Mouse (Mus musculus): ENCODE data around the gene Gimap8. TPM values are rescaled to one million over a fixed set of nuclear protein-coding genes. Genes with fewer than 3 reads are reported as not detected.

The Gimap8 gene
- polyA plus RNA-seq, 1 experiment from 2014 or later, result 0.85 TPM

Other genes starting within 250 kb of the Gimap8 start
- 24.8 and 26.2 TPM in 2 replicates for gene Zfp467, start 201.4 kb upstream of the Gimap8 start, polyA plus RNA-seq (2014; fragmentation: Nextera tagmentation; extraction: Ambion mirVana)
- gene Sspo, start 199.0 kb upstream of the Gimap8 start, polyA plus RNA-seq (2014; fragmentation: Nextera tagmentation; extraction: Ambion mirVana), result 0.57 and 0.58 TPM in 2 replicates
- gene Atp6v0e2, start 109.6 kb upstream of the Gimap8 start, polyA plus RNA-seq (2014; fragmentation: Nextera tagmentation; extraction: Ambion mirVana), result 21.8 and 22.8 TPM in 2 replicates
- 3.5 and 4.9 TPM in 2 replicates for gene Lrrc61, start 92.4 kb upstream of the Gimap8 start, polyA plus RNA-seq (2014; fragmentation: Nextera tagmentation; extraction: Ambion mirVana)
- 39.4 and 45.3 TPM in 2 replicates for gene Rarres2, start 74.4 kb upstream of the Gimap8 start, polyA plus RNA-seq (2014; fragmentation: Nextera tagmentation; extraction: Ambion mirVana)
- gene Gm45021, start 57.6 kb upstream of the Gimap8 start, polyA plus RNA-seq (2014; fragmentation: Nextera tagmentation; extraction: Ambion mirVana), result 1.3 TPM in 1 of 2 replicates, not detected in the other
- 23.4 and 25.4 TPM in 2 replicates for gene Repin1, start 53.4 kb upstream of the Gimap8 start, polyA plus RNA-seq (2014; fragmentation: Nextera tagmentation; extraction: Ambion mirVana)
- 0.84 TPM in 1 of 2 replicates, not detected in the other for gene Gm44965, start 53.3 kb upstream of the Gimap8 start, polyA plus RNA-seq (2014; fragmentation: Nextera tagmentation; extraction: Ambion mirVana)
- 5.4 and 6.3 TPM in 2 replicates for gene Zfp775, start 45.2 kb upstream of the Gimap8 start, polyA plus RNA-seq (2014; fragmentation: Nextera tagmentation; extraction: Ambion mirVana)
- gene AI854703, start 20.5 kb upstream of the Gimap8 start, polyA plus RNA-seq (2014; fragmentation: Nextera tagmentation; extraction: Ambion mirVana), result 0.82 and 1.1 TPM in 2 replicates
- 5.8 and 6.3 TPM in 2 replicates for gene Gimap9, start 28.9 kb downstream of the Gimap8 start, polyA plus RNA-seq (2014; fragmentation: Nextera tagmentation; extraction: Ambion mirVana)
- gene Gimap4, start 37.3 kb downstream of the Gimap8 start, polyA plus RNA-seq (2014; fragmentation: Nextera tagmentation; extraction: Ambion mirVana), result 20.7 and 25.2 TPM in 2 replicates
- 37.6 and 40.2 TPM in 2 replicates for gene Gimap6, start 61.0 kb downstream of the Gimap8 start, polyA plus RNA-seq (2014; fragmentation: Nextera tagmentation; extraction: Ambion mirVana)
- gene Gm28053, start 71.4 kb downstream of the Gimap8 start, polyA plus RNA-seq (2014; fragmentation: Nextera tagmentation; extraction: Ambion mirVana), result 3.3 and 5.1 TPM in 2 replicates
- not detected in 2 replicates for gene Gimap7, start 71.4 kb downstream of the Gimap8 start, polyA plus RNA-seq (2014; fragmentation: Nextera tagmentation; extraction: Ambion mirVana)
- 26.1 and 27.5 TPM in 2 replicates for gene Gimap1, start 91.8 kb downstream of the Gimap8 start, polyA plus RNA-seq (2014; fragmentation: Nextera tagmentation; extraction: Ambion mirVana)
- gene Gimap5, start 99.0 kb downstream of the Gimap8 start, polyA plus RNA-seq (2014; fragmentation: Nextera tagmentation; extraction: Ambion mirVana), result 6.8 and 8.7 TPM in 2 replicates
- not detected in 2 replicates for gene Gimap3, start 123.6 kb downstream of the Gimap8 start, polyA plus RNA-seq (2014; fragmentation: Nextera tagmentation; extraction: Ambion mirVana)
- 101 and 119 TPM in 2 replicates for gene Tmem176a, start 193.7 kb downstream of the Gimap8 start, polyA plus RNA-seq (2014; fragmentation: Nextera tagmentation; extraction: Ambion mirVana)
- gene Tmem176b, start 194.3 kb downstream of the Gimap8 start, polyA plus RNA-seq (2014; fragmentation: Nextera tagmentation; extraction: Ambion mirVana), result 274 and 295 TPM in 2 replicates
- gene Aoc1, start 225.7 kb downstream of the Gimap8 start, polyA plus RNA-seq (2014; fragmentation: Nextera tagmentation; extraction: Ambion mirVana), result not detected in 2 replicates

Measured in heart, embryonic 14.5 days (tissue).